Mouse (Mus musculus) heart, adult 2 months (tissue): ENCODE measurements around the gene Tgtp2.

Source experiments
- EP300 ChIP-seq: fragments of 200-500 bp; IDR thresholded peaks from 2 replicates; pipeline ENCODE4 v1.6.1; 2011; ENCODE audit warnings: low read depth, low read length, control low read depth; ENCODE audit not compliant: insufficient read depth
- POLR2A ChIP-seq: fragments of 200-500 bp; IDR thresholded peaks from 2 replicates; pipeline ENCODE4 v1.6.1; 2011; ENCODE audit warnings: mild to moderate bottlenecking, low read depth, low read length, control low read depth; ENCODE audit not compliant: insufficient read depth

- TF ChIP-seq POLR2A = no peak
- TF ChIP-seq EP300 = no peak
These were observed 4.4 kb upstream of the Tgtp2 start for GRCm38 (mm10) chr11:49068358-49068757.
